Mouse (Mus musculus): ENCODE measurements around the gene Rhoc.

DNA sequence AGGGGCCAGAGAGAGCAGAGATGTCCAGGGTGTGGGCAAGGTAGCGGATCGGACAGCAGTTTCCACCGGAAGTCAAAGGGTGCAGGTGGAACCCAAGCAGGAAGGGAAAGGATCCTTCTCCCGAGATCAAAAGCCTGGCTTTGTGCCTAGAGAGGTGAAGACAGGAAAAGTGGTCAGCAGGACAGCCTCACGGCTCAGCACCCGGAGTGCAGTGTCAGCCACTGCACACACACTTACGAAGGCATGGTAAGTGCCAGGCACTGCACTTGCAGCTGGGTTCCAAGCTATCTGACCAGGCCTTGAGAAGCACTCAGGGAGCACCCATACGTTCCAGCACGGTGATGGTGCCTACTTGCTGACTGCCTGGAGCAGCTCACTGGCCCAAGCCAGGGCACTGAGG lies 17.4 kb downstream of the Rhoc start:
- TF ChIP-seq POLR2A (IDR thresholded peaks at IDR 0.05; ENCODE audit: insufficient read depth, low read length) (no peak), CTCF (IDR thresholded peaks at IDR 0.05; ENCODE audit: low read depth, low read length) (no peak), EP300 (IDR thresholded peaks at IDR 0.05; ENCODE audit: insufficient read depth, low read depth, low read length) (no peak)

Data from ES-Bruce4 (cell line).